Mouse (Mus musculus): ENCODE results near the gene Parp9. TPM values are rescaled to one million over a fixed set of nuclear protein-coding genes. Genes with fewer than 3 reads are reported as not detected.
"Not testable (repeated sequence)": the region's sequence is repeated elsewhere in the genome, so short reads cannot be mapped to it uniquely, and the experiment has no call there.

Parp9 gene
- total RNA-seq, 2 experiments from 2014 or later = 15.7 to 21.7 TPM

DNA sequence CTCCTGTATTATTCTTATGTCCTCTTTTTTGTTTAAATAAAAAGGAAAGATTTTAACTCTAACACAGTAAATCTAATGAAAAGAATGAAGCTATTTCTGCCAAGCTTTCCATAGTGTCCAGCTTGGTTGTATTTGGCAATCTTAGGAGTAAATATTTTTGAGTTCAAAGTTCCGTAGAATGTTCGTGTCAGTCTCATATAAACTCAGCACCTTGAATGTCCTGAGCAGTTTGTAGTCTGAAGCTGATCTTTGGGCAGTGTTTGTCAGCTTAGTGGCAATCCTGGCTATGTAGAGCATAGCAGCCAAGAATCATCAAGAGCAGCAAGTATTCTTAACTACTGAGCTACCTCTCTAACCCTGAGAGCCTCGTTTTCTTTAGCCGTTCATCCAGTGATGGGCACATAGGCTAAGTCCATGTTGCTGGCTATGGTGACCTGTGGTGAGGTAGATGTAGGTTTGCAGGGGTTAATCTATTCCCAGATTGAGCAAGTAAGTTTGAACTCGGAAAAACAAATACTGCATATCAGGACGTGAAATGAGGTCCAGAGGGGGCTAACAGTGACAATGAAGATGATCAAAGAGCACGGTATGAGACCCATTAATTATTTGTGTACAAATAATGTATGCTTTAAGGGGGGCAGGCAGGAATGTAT, 14.6 kb upstream of the Parp9 start:
- ATAC-seq (replicated peaks; ENCODE audit: poor library complexity) = no peak

DNA sequence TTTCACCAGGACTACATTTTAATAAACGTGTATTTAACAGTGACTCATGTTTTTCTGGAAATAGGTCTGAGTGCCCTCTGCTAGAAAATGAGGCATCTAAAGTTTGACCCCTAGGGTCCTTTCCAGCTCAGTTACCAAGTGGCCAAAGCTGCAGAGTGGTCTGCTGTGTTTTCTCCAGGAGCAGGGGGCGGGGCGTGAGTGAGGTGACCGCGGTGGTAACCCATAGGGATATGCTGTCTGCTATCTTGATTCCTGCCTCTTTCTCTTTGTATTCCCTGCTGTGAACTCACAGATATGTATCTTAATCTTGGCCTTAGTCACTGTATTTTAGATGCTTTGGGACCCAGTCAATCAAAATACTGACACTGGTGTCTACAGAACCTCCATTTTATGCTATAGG, 13.9 kb upstream of the Parp9 start:
- ATAC-seq (replicated peaks; ENCODE audit: poor library complexity) = no peak

DNA sequence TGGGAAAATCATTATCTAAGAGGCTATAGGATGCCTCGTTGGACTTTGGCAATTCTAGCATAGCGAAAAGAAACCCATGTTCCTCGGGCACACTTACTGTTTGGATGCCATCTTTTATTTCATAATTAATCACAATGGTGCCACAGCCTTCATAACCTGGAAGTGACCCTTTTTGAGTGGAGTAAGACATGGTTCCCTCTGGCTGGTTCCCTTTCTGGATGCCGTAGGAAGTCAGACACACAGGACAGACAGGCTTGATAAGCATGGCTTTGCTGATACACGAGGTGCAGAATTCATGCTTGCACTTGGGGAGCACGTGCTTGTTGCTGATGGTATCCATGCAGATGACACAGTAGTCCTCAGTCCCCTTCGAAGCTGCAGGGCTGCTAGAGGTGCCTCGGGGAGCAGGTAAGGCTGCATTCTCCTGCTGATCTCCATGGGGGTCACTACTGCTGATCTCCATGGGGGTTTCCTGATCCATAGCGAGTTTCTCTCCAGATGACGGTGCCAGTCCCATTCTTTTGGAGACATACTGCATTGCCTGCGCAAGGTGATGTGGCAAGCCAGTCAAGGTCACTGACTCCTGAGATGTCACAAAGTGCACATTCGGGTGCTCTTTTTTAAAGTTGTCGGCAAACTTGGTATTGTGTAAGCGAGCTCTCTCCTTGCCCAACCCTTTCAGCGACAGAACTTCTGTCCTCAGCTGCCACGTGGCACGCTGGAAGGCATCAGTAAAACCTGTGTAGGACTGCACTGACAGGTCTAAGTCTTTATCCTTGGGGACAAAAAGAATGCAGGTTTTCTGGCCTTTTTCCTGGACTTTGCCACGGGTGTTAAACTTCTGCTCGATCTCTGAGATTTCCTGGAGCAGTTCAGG, 5.9 kb upstream of the Parp9 start:
- ATAC-seq (replicated peaks; ENCODE audit: poor library complexity) = peak; percentile 80

DNA sequence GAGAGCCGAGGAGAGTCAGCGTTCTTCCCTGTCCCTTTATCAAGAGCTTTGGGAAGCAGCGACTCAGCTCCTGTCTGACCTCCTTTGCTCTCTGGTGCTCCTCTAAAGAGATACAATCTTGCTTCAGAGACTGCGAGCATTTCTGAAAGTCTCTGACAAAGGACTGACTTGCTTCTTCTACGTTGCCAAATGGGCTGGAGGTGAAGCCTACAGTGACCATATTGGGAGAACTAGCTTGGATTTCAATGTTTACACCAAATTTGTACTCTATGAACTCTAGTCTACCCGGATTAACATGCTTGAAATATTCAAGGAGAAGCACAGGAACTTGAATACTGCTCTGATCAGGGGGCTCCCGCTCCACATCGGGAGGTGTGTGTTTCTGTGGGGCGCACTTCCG, 5.1 kb upstream of the Parp9 start:
- ATAC-seq (replicated peaks; ENCODE audit: poor library complexity) = no peak

- ATAC-seq (replicated peaks; ENCODE audit: poor library complexity) = peak; percentile 12
Measured at GRCm38 (mm10) chr16:35939261-35939660, 991 bp downstream of the Parp9 start.

DNA sequence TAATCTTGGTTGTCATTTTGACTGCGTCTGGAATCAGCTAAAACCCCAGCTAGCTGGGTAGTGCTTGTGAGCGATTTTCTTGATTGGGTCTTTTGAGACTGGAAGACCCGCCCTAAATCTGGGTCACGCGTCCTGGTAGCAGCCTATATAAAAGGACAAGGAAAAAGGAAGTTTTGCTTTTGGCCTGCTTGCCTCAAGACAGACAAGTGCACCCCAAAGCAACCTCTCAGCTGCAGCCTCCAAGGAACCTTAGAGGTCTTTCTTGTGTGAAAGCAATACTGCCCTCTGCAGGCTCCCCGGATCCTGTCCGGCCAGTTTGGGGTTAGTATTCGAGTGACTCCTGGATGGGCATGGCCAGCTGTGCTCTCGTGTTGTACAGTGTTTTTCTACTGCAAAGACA, 1.4 kb downstream of the Parp9 start:
- ATAC-seq (replicated peaks; ENCODE audit: poor library complexity) = peak; percentile 85

- no peak for ATAC-seq (replicated peaks; ENCODE audit: poor library complexity)
Measured at GRCm38 (mm10) chr16:35941382-35941781, 3.1 kb downstream of the Parp9 start.

DNA sequence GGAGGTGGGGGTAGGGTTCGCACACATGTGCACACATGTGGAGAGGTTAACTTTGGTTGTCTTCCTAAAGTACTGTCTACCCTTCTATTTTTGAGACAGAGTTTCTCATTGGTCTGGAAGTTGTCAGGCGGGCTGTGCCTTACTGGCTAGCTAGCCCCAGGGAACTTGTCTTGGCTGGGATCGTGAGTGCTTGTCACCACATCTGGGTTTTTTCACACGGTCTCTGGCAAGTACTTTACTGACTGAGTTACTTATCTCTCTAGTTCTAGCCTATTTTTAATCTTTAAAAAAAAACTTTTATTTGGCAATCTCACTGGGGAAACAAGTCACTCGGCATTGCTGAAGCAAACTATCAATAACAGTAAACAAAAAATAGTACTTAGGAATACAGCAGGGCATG, 11.0 kb downstream of the Parp9 start:
- peak; percentile 39; the same call in 1 of the 2 replicates for ATAC-seq (replicated peaks; ENCODE audit: poor library complexity)

GRCm38 (mm10) chr16:35951216-35951615, 12.9 kb downstream of the Parp9 start:
- no peak for ATAC-seq (replicated peaks; ENCODE audit: poor library complexity)

- ATAC-seq (replicated peaks; ENCODE audit: poor library complexity) = 0 out of 2 replicates have a peak, but pooled peaks have one; percentile 37
Measured at GRCm38 (mm10) chr16:35952628-35953130, 14.4 kb downstream of the Parp9 start.

GRCm38 (mm10) chr16:35965991-35966390, 27.7 kb downstream of the Parp9 start:
- not testable (repeated sequence) for ATAC-seq (replicated peaks; ENCODE audit: poor library complexity)

DNA sequence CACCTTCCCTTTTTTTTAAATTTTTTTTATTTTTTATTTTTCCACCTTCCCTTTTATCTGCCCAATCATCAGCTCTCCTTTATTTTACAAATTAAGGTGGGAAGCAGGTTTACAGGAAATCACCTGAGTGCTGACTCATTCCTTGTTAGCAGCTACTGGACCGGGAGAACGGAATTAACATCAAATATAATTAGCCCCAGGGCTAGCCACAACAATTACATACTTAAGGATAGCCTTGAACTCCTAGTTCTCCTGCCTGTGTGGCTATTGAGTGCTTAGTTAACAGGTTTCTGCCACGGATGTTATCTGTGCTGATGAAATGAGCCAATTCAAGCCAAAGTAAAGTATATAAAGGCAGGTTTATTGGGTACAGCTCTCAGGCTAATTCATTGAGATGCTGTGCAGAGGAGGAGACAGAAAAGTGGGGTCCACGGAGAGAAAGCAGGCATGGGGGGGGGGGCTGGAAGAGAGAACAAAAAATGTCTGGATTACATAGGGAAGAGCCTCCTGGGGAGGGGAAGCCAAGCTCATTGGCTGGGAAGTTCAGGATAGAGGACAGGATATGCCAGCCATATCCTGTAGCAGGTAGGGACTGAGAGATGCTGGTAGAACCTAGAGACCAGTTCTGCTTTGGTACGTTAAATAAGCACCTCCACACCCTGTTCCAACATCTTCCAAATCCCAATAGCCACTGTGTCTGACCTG, 28.3 kb downstream of the Parp9 start:
- ATAC-seq (replicated peaks; ENCODE audit: poor library complexity) = no peak

- ATAC-seq (replicated peaks; ENCODE audit: poor library complexity) = no peak
Measured at GRCm38 (mm10) chr16:35967319-35967718, 29.0 kb downstream of the Parp9 start.

GRCm38 (mm10) chr16:35968149-35968548, 29.9 kb downstream of the Parp9 start:
- no peak for ATAC-seq (replicated peaks; ENCODE audit: poor library complexity)

DNA sequence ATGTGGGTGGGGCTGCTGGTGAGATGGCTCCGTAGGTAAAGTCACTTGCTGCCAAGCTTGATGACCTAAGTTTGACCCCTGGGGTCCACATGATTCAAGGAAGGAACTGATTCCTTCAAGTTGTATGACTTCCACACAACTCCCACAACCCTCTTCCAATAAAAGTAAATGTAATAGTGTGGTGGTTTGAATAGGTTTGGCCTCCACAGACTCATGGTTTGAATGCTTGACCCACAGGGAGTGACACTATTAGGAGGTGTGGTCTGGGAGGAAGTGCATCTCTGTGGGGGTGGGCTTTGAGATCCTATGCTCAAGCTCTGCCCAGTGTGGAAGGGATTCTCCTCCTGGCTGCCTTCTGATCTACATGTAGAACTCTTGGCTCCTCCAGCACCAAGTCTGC, 35.8 kb downstream of the Parp9 start:
- no peak for ATAC-seq (replicated peaks; ENCODE audit: poor library complexity)

GRCm38 (mm10) chr16:35978450-35978849, 40.2 kb downstream of the Parp9 start, which contains the start of gene Kpna1:
Gene Kpna1 (plus strand): TSS chr16:35978750.
- not testable (repeated sequence) for ATAC-seq (replicated peaks; ENCODE audit: poor library complexity)

DNA sequence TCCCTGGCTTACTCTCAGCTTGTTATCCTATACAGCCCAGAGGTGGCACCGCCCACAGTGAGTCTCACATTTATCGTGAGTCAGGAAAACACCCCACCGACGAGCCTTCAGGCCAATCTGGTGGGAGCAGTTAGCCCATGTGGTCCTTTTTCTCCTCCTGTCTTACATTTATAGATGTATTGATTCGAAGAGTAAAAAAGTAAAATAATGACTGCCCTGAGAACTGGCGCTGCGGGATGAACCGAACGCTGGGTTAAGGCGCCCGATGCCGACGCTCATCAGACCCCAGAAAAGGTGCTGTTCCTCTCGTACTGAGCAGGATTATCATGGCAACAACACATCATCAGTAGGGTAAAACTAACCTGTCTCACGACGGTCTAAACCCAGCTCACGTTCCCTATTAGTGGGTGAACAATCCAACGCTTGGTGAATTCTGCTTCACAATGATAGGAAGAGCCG, 43.1 kb downstream of the Parp9 start:
- peak; percentile 53 for ATAC-seq (replicated peaks; ENCODE audit: poor library complexity)

DNA sequence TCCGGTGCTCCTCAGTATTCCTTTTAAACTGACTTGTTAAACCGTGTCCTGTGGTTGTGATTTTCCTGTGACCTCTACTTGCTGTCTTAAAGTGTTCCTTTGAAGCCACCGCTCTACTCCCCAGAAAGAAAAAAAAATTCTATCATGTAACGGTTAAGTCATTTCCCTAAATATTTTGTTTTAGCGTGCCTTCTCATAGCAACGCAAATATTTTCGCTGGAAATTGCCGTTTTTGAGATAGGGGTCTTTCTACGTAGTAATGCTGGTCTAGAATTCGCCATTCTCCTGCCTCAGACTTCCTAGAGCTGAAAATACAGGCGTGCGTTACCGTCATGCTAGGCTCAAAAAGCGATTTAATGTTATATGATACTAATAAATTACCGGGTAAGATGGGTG, 44.2 kb downstream of the Parp9 start:
- no peak; the same call in 1 of the 2 replicates for ATAC-seq (replicated peaks; ENCODE audit: poor library complexity)

GRCm38 (mm10) chr16:35982902-35983516, 44.7 kb downstream of the Parp9 start:
- peak; percentile 71 for ATAC-seq (replicated peaks; ENCODE audit: poor library complexity)

GRCm38 (mm10) chr16:35983517-35984101, 45.3 kb downstream of the Parp9 start:
- peak; percentile 63 for ATAC-seq (replicated peaks; ENCODE audit: poor library complexity)
